Mouse (Mus musculus): Measurements from ENCODE around the gene Scel.

The Scel gene

DNA sequence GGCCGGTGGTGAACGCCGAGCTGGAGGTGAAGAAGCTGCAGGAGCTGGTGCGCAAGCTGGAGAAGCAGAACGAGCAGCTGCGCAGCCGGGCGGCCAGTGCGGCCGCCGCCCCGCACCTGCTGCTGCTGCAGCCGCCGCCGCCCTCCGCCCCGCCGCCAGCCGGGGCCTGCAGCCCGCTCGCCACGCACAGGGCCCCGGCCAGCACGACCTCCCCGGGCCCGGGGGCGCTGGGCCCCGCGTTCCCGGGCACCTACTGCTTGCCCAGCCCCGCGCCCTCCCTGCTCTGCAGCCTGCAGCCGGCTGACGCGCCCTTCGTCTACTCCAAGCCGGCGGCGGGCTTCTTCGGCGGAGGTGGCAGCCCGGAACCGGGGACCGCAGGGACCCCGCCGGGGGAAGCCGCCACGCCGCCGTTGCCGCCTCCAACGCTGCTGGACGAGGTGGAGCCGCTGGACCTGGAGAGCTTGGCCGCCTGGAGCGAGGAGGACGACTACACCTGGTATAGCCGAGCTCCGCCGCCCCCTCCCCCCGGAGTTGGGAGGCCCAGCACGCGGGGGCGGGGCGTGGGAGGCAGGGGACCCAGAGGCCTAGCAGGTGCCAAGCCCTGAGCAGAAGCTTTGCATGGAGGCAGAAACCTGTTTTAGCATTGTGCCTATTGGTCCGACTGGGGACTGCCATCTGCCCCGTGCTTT is 137.4 kb downstream of the Scel start:
- DNase-seq (ENCODE audit: low spot score in 2 of 2), result peak; percentile 54 to 71

- no peak for DNase-seq (ENCODE audit: low spot score in 2 of 2)
Observed at GRCm38 (mm10) chr14:103651106-103651505, 138.0 kb downstream of the Scel start.

DNA sequence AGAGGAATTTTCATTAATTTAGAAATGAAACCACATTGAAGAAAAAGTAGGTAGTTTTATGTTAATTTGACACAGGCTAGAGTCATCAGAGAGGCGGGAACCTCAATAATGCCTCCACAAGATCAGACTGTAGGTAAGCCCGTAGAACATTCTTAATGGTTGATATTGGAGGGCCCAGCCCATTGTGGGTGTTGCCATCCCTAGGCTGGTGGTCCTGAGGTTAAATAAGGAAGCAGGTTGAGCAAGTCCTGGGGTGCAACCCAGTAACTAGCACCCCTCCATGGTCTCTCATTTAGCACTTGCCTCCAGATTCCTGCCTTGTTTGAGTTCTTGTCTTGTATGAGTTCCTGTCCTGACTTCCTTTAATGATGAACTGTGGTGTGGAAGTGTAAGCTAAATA is 138.4 kb downstream of the Scel start:
- no peak for DNase-seq (ENCODE audit: low spot score in 2 of 2)

DNA sequence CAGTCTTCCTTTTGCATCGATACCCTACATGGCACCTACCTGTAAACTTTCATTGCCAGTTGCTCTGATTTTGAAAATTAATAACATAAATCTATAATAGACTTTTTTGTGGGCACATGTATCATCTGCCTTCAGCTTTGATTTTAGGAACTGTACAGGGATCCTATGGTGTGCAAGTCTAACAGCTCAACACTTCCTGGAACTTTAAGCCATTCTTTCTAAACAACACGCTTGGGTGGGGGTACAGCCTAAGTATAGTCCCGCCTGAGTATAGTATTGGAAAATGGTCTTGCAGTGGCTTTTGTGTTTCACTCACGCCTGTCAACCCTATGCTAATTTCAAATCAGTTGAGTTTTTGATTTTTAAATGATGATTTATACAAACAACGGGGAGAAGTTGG is 139.4 kb downstream of the Scel start:
- DNase-seq (ENCODE audit: low spot score in 2 of 2), result no peak

- DNase-seq (ENCODE audit: low spot score in 2 of 2), result peak; percentile 20 to 34
Observed at GRCm38 (mm10) chr14:103653800-103654199, 140.7 kb downstream of the Scel start.

DNA sequence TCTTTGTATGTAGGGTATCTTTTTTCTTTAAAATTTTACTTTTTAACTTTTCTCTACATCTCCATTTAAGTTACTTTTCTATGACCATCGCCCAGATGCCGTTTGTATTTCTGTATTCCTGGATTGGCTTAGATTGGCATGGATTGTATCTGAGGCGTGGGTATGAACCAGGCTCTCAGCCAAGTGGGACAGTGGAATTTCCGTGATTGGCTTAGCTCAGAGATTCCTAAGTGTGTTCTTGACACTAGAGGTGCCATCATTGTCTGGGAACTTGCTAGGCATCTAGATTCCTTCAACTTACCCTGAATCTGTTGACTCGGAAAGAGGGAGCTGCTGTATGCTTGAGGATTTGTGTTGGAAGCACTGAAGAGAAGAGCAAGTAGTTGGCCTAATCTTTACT is 142.3 kb downstream of the Scel start:
- no peak for DNase-seq (ENCODE audit: low spot score in 2 of 2)

- no peak for DNase-seq (ENCODE audit: low spot score in 2 of 2)
Observed at GRCm38 (mm10) chr14:103657876-103658275, 144.7 kb downstream of the Scel start.

Data from natural killer cell, adult 2 months (primary cell).